Comparison of ENCODE assay signal across 19 mouse cellular contexts in the genomic region with DNA sequence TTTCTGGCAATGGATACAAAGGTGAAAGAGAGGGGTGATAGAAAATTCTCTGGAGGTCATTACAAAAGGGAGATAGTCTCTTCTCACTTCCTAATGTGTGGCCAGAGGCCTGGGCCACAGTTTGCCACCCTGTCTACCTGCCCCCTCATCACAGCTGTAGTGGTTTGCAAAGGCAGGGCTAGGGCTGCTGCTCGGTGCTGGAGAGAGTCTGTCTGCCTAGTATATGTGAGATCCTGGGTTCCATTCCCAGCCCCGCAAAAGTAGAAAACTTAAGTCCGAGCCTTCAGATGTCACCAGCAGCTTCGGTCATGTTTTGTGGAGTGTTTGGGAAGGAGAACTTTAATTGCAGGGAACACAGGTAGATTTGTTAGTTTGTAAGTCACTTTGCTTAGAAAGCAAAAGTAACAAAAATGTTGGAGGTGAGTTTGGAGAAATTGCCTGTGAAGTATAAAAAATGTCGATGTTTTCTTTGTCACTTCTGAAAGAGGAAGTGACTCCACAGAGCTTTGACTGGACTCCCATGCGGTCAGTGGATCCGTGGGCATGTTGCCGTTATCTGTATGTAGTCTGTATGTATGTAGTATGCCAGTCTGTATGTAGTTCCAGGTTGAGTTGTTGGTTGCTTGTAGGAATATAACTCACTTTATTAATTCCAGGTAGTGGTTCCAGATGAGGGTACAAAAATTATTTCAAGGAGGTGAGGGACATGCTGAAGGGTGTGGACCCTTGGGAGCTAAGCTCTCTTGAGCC. TPM values are rescaled to one million over a fixed set of nuclear protein-coding genes. Genes with fewer than 3 reads are reported as not detected.
DNase-seq lines count a peak whose midpoint lies in the region; ATAC-seq and TF ChIP-seq lines count a peak whose summit lies in the region.
"Had no signal": no experiment of that assay in that cellular context is flagged by ENCODE, and none has a peak within 500 bp of the region (broad histone marks: within the 10 kb centered on the region; RNA-seq: fewer than 3 reads in every experiment).

No protein-coding gene starts in this region.

- WGBS in macrophage (ENCODE audit: missing documents): 38% methylated on average over 8 of the region's 8 CpGs
- 90% methylated on average over 8 of the region's 8 CpGs for WGBS in lung, postnatal 0 days

- in situ Hi-C loops in CH12.LX (cut with MboI; ENCODE audit: low pct_ligation_motif_present, low pct_unique_long_range_greater_than_20kb, low sequenced_read_pairs): no loop called here

- no peak for TF ChIP-seq RAD21 in CH12.LX (IDR thresholded peaks at IDR 0.05; ENCODE audit: low read depth, low read length)

- peak; percentile 46 for ATAC-seq in granulocyte monocyte progenitor cell, adult 5-6 weeks (replicated peaks; ENCODE audit: poor library complexity, severe bottlenecking)
- ATAC-seq in lung, postnatal 0 days: no peak
- ATAC-seq: forebrain, embryonic 14.5 days; hindbrain, postnatal 0 days had no signal

- H3K36me3 ChIP-seq in CH12.LX (replicated peaks in 1 of 2; ENCODE audit: control insufficient read depth in 1 of 2, insufficient read depth in 1 of 2, low read length in 1 of 2): peaks cover 6 to 22% of the 10 kb centered on the region in 2 experiments
- peaks cover 9% of the 10 kb centered on the region; the same call in 1 of the 2 replicates for H3K36me3 ChIP-seq in macrophage (ENCODE audit: inconsistent target)
- H3K36me3 ChIP-seq in lung, postnatal 0 days (ENCODE audit: insufficient read depth, low read length): no peaks in the 10 kb centered on the region
- H3K36me3 ChIP-seq: embryonic facial prominence, embryonic 15.5 days; neural tube, embryonic 15.5 days had no signal

- dilution Hi-C loops in CH12.LX (cut with MboI; ENCODE audit: extremely low pct_ligation_motif_present, extremely low pct_unique_long_range_greater_than_20kb, low sequenced_read_pairs): no loop called here

- H3K9ac ChIP-seq in CH12.LX (ENCODE audit: insufficient read depth, low read depth): peak overlapping the region; percentile 57
- no peak overlapping the region for H3K9ac ChIP-seq in lung, postnatal 0 days (replicated peaks; ENCODE audit: low read depth)
- H3K9ac ChIP-seq: embryonic facial prominence, embryonic 15.5 days; limb, embryonic 12.5 days; lung, embryonic 15.5 days; neural tube, embryonic 15.5 days had no signal

- no peak for TF ChIP-seq CTCF in CH12.LX (conservative IDR thresholded peaks at IDR 0.05 in 1 of 2, IDR thresholded peaks at IDR 0.05 in 1 of 2; ENCODE audit: low read depth in 2 of 2, low read length in 2 of 2)
- TF ChIP-seq CTCF in lung, postnatal 0 days (IDR thresholded peaks at IDR 0.05): no peak

- H3K27ac ChIP-seq in CH12.LX (ENCODE audit: insufficient read depth, low read depth): peak overlapping the region; percentile 62
- peak overlapping the region; percentile 94 for H3K27ac ChIP-seq in macrophage
- H3K27ac ChIP-seq in lung, postnatal 0 days (ENCODE audit: low read length): no peak overlapping the region
- H3K27ac ChIP-seq: embryonic facial prominence, embryonic 15.5 days; limb, embryonic 12.5 days; lung, embryonic 15.5 days; neural tube, embryonic 15.5 days had no signal

- H3K9me3 ChIP-seq in CH12.LX (replicated peaks; ENCODE audit: low read length): no peaks in the 10 kb centered on the region
- H3K9me3 ChIP-seq in lung, postnatal 0 days (ENCODE audit: low read length): no peaks in the 10 kb centered on the region
- H3K9me3 ChIP-seq: embryonic facial prominence, embryonic 15.5 days; limb, embryonic 12.5 days; lung, embryonic 15.5 days; neural tube, embryonic 15.5 days had no signal

- TF ChIP-seq EP300 in CH12.LX (IDR thresholded peaks at IDR 0.05; ENCODE audit: low read length): peak; percentile 60
- no peak for TF ChIP-seq EP300 in lung, postnatal 0 days (IDR thresholded peaks at IDR 0.05)

- peak; percentile 71 for DNase-seq in 416B (ENCODE audit: low read depth)
- no peak for DNase-seq in CH12.LX (ENCODE audit: extremely low read depth)
- no peak for DNase-seq in lung, postnatal 0 days (ENCODE audit: low spot score)
- no peak for DNase-seq in adrenal gland, adult 2 months
- DNase-seq in heart, adult 11 months: no peak
- DNase-seq: adrenal gland, postnatal 10 days; cerebellum, adult 9-10 months; kidney, adult 9 months; layer of hippocampus, postnatal 36 days; retina, postnatal 1 day; thymus, adult 18-20 months had no signal

- H3K79me2 ChIP-seq in CH12.LX (replicated peaks; ENCODE audit: control insufficient read depth, extremely low read depth, insufficient read depth, poor library complexity, severe bottlenecking): peaks cover 5% of the 10 kb centered on the region; the same call in 1 of the 2 replicates
- peaks cover 27% of the 10 kb centered on the region for H3K79me2 ChIP-seq in macrophage (ENCODE audit: inconsistent target)

- H3K4me3 ChIP-seq in CH12.LX (replicated peaks in 1 of 3; ENCODE audit: low read depth in 2 of 3, low read length in 2 of 3, poor library complexity in 1 of 3) (peak overlapping the region in 2 of 3 experiments; percentile 14 to 79), macrophage (ENCODE audit: inconsistent target) (no peak overlapping the region)
- H3K4me3 ChIP-seq in lung, postnatal 0 days (ENCODE audit: low read depth, low read length): no peak overlapping the region
- H3K4me3 ChIP-seq: embryonic facial prominence, embryonic 15.5 days; limb, embryonic 12.5 days; lung, embryonic 15.5 days; neural tube, embryonic 15.5 days had no signal

- peak overlapping the region; percentile 76 for H3K4me2 ChIP-seq in CH12.LX (ENCODE audit: insufficient read depth, low read depth, poor library complexity, severe bottlenecking)
- H3K4me2 ChIP-seq in lung, postnatal 0 days (replicated peaks; ENCODE audit: low read depth, low read length): no peak overlapping the region
- H3K4me2 ChIP-seq: embryonic facial prominence, embryonic 15.5 days had no signal

- peaks cover 14 to 37% of the 10 kb centered on the region in 2 experiments for H3K4me1 ChIP-seq in CH12.LX (ENCODE audit: control insufficient read depth in 1 of 2, insufficient read depth in 2 of 2)
- peaks cover 13% of the 10 kb centered on the region; the same call in 1 of the 2 replicates for H3K4me1 ChIP-seq in lung, postnatal 0 days (ENCODE audit: insufficient read depth, low read depth, low read length)

- no peak for TF ChIP-seq POLR2A in CH12.LX (IDR thresholded peaks at IDR 0.05; ENCODE audit: low read depth, low read length)

- no peaks in the 10 kb centered on the region for H3K27me3 ChIP-seq in CH12.LX (replicated peaks)
- H3K27me3 ChIP-seq in lung, postnatal 0 days (replicated peaks; ENCODE audit: insufficient read depth, low read length): no peaks in the 10 kb centered on the region
- H3K27me3 ChIP-seq: embryonic facial prominence, embryonic 15.5 days; limb, embryonic 12.5 days; lung, embryonic 15.5 days; neural tube, embryonic 15.5 days had no signal

TF ChIP-seq in CH12.LX, 34 proteins besides CTCF, POLR2A, EP300 and RAD21 (continues in another document):
- no peak for TF ChIP-seq JUND (conservative IDR thresholded peaks at IDR 0.05; ENCODE audit: low read depth, low read length)
- 0 out of 2 replicates have a peak, but pooled peaks have one; percentile 45 for TF ChIP-seq TBP (conservative IDR thresholded peaks at IDR 0.05; ENCODE audit: low read depth, low read length)

RNA-seq across cellular contexts. Expression of gene 3110009E18Rik, which starts 1.8 kb away (rescaled TPM):
- total RNA-seq in CH12.LX (2012; rRNA removed): 2.7 and 3.3 TPM in 2 replicates
- total RNA-seq in CH12.LX (2014; rRNA removed): 4.1 and 4.6 TPM in 2 replicates
- polyA plus RNA-seq in CH12.LX (2012; ENCODE audit: insufficient read length, low read depth): 4.4 and 5.9 TPM in 2 replicates
- 11.4 and 12.2 TPM in 2 replicates for total RNA-seq in granulocyte monocyte progenitor cell, adult 5-6 weeks (2014; fragmentation: Nextera tagmentation)
- total RNA-seq in granulocyte monocyte progenitor cell, adult 5-6 weeks (2017): 2.2 and 4.5 TPM in 2 replicates
- 10 to 100 TPM in 8 of 26 experiments, 1 to 10 TPM in 18; 1.7 to 29.2 (median 5.4) TPM for total RNA-seq in macrophage (2018; cell fraction: chromatin; rRNA removed)
- total RNA-seq in macrophage (2018; cell fraction: cytosol; rRNA removed): 1 to 10 TPM; 1.4 to 9.4 (median 2.9) TPM
- 10 to 100 TPM in 5 of 26 experiments, 1 to 10 TPM in 18, under 1 TPM in 2, not detected in 1; 0.61 to 17.3 (median 4.3) TPM for total RNA-seq in macrophage (2018; cell fraction: nucleus; rRNA removed)
- polyA plus RNA-seq in macrophage (2018): 1.4 to 5.1 TPM (median 3.6 TPM) in 3 replicates
- polyA plus RNA-seq in lung, postnatal 0 days (2015; fragmentation: Nextera tagmentation; extraction: Ambion mirVana): 10.7 and 12.5 TPM in 2 replicates
- 10 to 100 TPM; 11.7 to 12.2 TPM for total RNA-seq in adrenal gland, adult 2 months (2021)
- 0.59 and 0.68 TPM in 2 replicates for polyA plus RNA-seq in adrenal gland, adult 2 months (2012; rRNA removed)

RNA-seq across cellular contexts. Expression of gene Dbi, which starts 1.9 kb away (rescaled TPM):
- total RNA-seq in CH12.LX (2012; rRNA removed) (346 and 405 TPM in 2 replicates), CH12.LX (2014; rRNA removed) (499 and 557 TPM in 2 replicates)
- polyA plus RNA-seq in CH12.LX (2012; ENCODE audit: insufficient read length, low read depth) (357 and 399 TPM in 2 replicates), macrophage (2018) (235 to 420 TPM (median 317 TPM) in 3 replicates)
- 410 and 536 TPM in 2 replicates for total RNA-seq in granulocyte monocyte progenitor cell, adult 5-6 weeks (2014; fragmentation: Nextera tagmentation)
- 307 and 413 TPM in 2 replicates for total RNA-seq in granulocyte monocyte progenitor cell, adult 5-6 weeks (2017)
- 100 to 1,000 TPM in 1 of 26 experiments, 10 to 100 TPM in 25; 11.7 to 112 (median 32.5) TPM for total RNA-seq in macrophage (2018; cell fraction: chromatin; rRNA removed)
- total RNA-seq in macrophage (2018; cell fraction: cytosol; rRNA removed): 100 to 1,000 TPM; 145 to 270 (median 194) TPM
- 10 to 100 TPM; 25.6 to 85.6 (median 42.4) TPM for total RNA-seq in macrophage (2018; cell fraction: nucleus; rRNA removed)
- 646 and 687 TPM in 2 replicates for polyA plus RNA-seq in lung, postnatal 0 days (2015; fragmentation: Nextera tagmentation; extraction: Ambion mirVana)
- total RNA-seq in adrenal gland, adult 2 months (2021): 1,000 to 10,000 TPM; 1,195 to 1,389 TPM
- 375 and 512 TPM in 2 replicates for polyA plus RNA-seq in adrenal gland, adult 2 months (2012; rRNA removed)

RNA-seq across cellular contexts. Expression of gene Tmem37, which starts 48.9 kb away (rescaled TPM):
- total RNA-seq in CH12.LX (2012; rRNA removed): not detected in 2 replicates
- not detected in 2 replicates for total RNA-seq in CH12.LX (2014; rRNA removed)
- not detected in 2 replicates for polyA plus RNA-seq in CH12.LX (2012; ENCODE audit: insufficient read length, low read depth)
- total RNA-seq in granulocyte monocyte progenitor cell, adult 5-6 weeks (2014; fragmentation: Nextera tagmentation): 1.3 TPM in 1 of 2 replicates, not detected in the other
- total RNA-seq in granulocyte monocyte progenitor cell, adult 5-6 weeks (2017): 0.65 TPM in 1 of 2 replicates, not detected in the other
- total RNA-seq in macrophage (2018; cell fraction: chromatin; rRNA removed): 1 to 10 TPM in 5 of 26 experiments, under 1 TPM in 6, not detected in 15; 0.62 to 3.1 (median 0.95) TPM
- total RNA-seq in macrophage (2018; cell fraction: cytosol; rRNA removed): 10 to 100 TPM in 13 of 26 experiments, 1 to 10 TPM in 13; 4.5 to 27.8 (median 10.4) TPM
- 10 to 100 TPM in 1 of 26 experiments, 1 to 10 TPM in 23, under 1 TPM in 2; 0.58 to 10.9 (median 3.6) TPM for total RNA-seq in macrophage (2018; cell fraction: nucleus; rRNA removed)
- 8.5 to 36.3 TPM (median 23.3 TPM) in 3 replicates for polyA plus RNA-seq in macrophage (2018)
- polyA plus RNA-seq in lung, postnatal 0 days (2015; fragmentation: Nextera tagmentation; extraction: Ambion mirVana): 121 and 127 TPM in 2 replicates
- total RNA-seq in adrenal gland, adult 2 months (2021): 10 to 100 TPM in 1 of 2 experiments, 1 to 10 TPM in 1; 9.8 to 22.6 TPM
- 22.4 and 32.9 TPM in 2 replicates for polyA plus RNA-seq in adrenal gland, adult 2 months (2012; rRNA removed)

Comparison
In these comparisons a context has a peak if more than half of its experiments do, and no peak if none do; other contexts are left out.
1. H3K4me3 ChIP-seq: peak in CH12.LX (2 of 3); none in macrophage (single experiment) and lung, postnatal 0 days (single experiment).